Comparison of ENCODE assay signal across 10 mouse cellular contexts in the genomic region with DNA sequence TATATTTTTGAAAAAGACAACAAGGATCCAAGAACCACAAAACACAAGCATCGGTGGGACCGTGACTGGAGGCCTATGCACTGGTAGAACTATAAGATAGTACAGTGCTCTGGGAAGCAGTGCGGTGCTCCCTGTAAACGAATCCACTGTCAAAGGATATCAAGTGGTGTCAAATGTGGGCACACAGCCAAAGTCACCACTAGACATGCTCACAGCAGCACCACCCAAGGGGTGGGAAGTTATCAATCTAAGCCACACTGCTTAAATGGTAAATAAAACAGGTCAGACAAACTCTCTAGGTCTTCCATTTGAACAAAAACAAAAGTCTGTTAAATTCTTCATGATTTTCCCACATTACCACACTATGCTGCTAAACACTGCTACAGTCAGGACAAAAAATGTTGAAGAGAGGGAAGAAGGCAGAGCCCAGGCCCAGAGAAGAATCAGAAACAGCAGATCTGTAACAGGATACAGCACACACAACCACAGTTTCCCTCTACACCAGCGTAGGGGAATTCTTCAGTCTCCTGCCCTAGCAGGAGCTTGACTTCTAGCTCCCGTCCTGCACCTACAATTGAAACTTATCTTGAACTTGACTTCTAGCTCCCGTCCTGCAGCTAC. TPM values are rescaled to one million over a fixed set of nuclear protein-coding genes. Genes with fewer than 3 reads are reported as not detected.
A peak's percentile ranks its signal among the peaks of the same experiment; 100 is the strongest.
DNase-seq lines count a peak whose midpoint lies in the region; ATAC-seq and TF ChIP-seq lines count a peak whose summit lies in the region.
"Had no signal": no experiment of that assay in that cellular context is flagged by ENCODE, and none has a peak within 500 bp of the region (broad histone marks: within the 10 kb centered on the region; RNA-seq: fewer than 3 reads in every experiment).

No protein-coding gene starts in this region.

- peaks cover 25% of the 10 kb centered on the region for H3K4me1 ChIP-seq in lung, embryonic 16.5 days (replicated peaks; ENCODE audit: control insufficient read depth, insufficient read depth, low read length)
- H3K4me1 ChIP-seq in stomach, postnatal 0 days (replicated peaks; ENCODE audit: control insufficient read depth, insufficient read depth), result 0 out of 2 replicates have a peak, but pooled peaks cover 4% of the 10 kb centered on the region
- peaks cover 19% of the 10 kb centered on the region for H3K4me1 ChIP-seq in hindbrain, embryonic 10.5 days (replicated peaks)

- no peak for TF ChIP-seq CTCF in layer of hippocampus, adult 2 months (conservative IDR thresholded peaks at IDR 0.05)
- TF ChIP-seq CTCF in stomach, postnatal 0 days (IDR thresholded peaks at IDR 0.05; ENCODE audit: low read depth), result no peak

- H3K27me3 ChIP-seq in lung, embryonic 16.5 days (ENCODE audit: control insufficient read depth, insufficient read depth, low read depth, low read length), result no peaks in the 10 kb centered on the region
- no peaks in the 10 kb centered on the region for H3K27me3 ChIP-seq in stomach, postnatal 0 days (ENCODE audit: control insufficient read depth, insufficient read depth, low read length)
- no peaks in the 10 kb centered on the region for H3K27me3 ChIP-seq in hindbrain, embryonic 10.5 days (ENCODE audit: insufficient read depth, poor library complexity, severe bottlenecking)

- WGBS in lung, embryonic 16.5 days, result 54% methylated on average over 7 of the region's 7 CpGs
- 49% methylated on average over 7 of the region's 7 CpGs for WGBS in stomach, postnatal 0 days
- WGBS in hindbrain, embryonic 10.5 days, result 90% methylated on average over 7 of the region's 7 CpGs

- peak overlapping the region; percentile 28; the same call in 1 of the 2 replicates for H3K27ac ChIP-seq in layer of hippocampus, adult 2 months
- peak overlapping the region; percentile 58 for H3K27ac ChIP-seq in lung, embryonic 16.5 days (ENCODE audit: low read length)
- peak overlapping the region; percentile 59; the same call in 1 of the 2 replicates for H3K27ac ChIP-seq in stomach, postnatal 0 days (replicated peaks)
- no peak overlapping the region for H3K27ac ChIP-seq in hindbrain, embryonic 10.5 days

- H3K36me3 ChIP-seq in lung, embryonic 16.5 days (ENCODE audit: control insufficient read depth, insufficient read depth, low read length), result peaks cover 27% of the 10 kb centered on the region
- peaks cover 16% of the 10 kb centered on the region; the same call in 1 of the 2 replicates for H3K36me3 ChIP-seq in stomach, postnatal 0 days (ENCODE audit: control insufficient read depth, insufficient read depth, low read length)
- peaks cover 74% of the 10 kb centered on the region for H3K36me3 ChIP-seq in hindbrain, embryonic 10.5 days

- TF ChIP-seq EP300 in stomach, postnatal 0 days (optimal IDR thresholded peaks at IDR 0.05), result no peak

- H3K9me3 ChIP-seq in lung, embryonic 16.5 days (ENCODE audit: control insufficient read depth, low read length), result no peaks in the 10 kb centered on the region
- H3K9me3 ChIP-seq in stomach, postnatal 0 days (ENCODE audit: control insufficient read depth, low read length), result no peaks in the 10 kb centered on the region
- H3K9me3 ChIP-seq in hindbrain, embryonic 10.5 days, result no peaks in the 10 kb centered on the region

- no peak overlapping the region for H3K4me3 ChIP-seq in layer of hippocampus, adult 2 months
- no peak overlapping the region for H3K4me3 ChIP-seq in lung, embryonic 16.5 days (ENCODE audit: low read length)
- no peak overlapping the region for H3K4me3 ChIP-seq in stomach, postnatal 0 days (ENCODE audit: low read depth, low read length)
- H3K4me3 ChIP-seq in hindbrain, embryonic 10.5 days, result no peak overlapping the region
- H3K4me3 ChIP-seq: myocyte had no signal

- no peak overlapping the region for H3K4me2 ChIP-seq in lung, embryonic 16.5 days (ENCODE audit: low read depth, low read length)
- H3K4me2 ChIP-seq in stomach, postnatal 0 days (replicated peaks; ENCODE audit: low read depth), result no peak overlapping the region

- ATAC-seq in lung, embryonic 16.5 days (ENCODE audit: low read depth), result peak; percentile 60
- ATAC-seq in stomach, postnatal 0 days (ENCODE audit: low FRiP score, low TSS enrichment), result peak; percentile 57

- DNase-seq in layer of hippocampus, adult 2 months (ENCODE audit: low spot score in 2 of 2), result no peak
- no peak for DNase-seq in layer of hippocampus, adult 8-10 months (ENCODE audit: low spot score in 2 of 2)
- peak; percentile 62 for DNase-seq in heart, postnatal 4 days
- DNase-seq in stomach, postnatal 0 days (ENCODE audit: low spot score), result peak; percentile 64
- no peak for DNase-seq in hindbrain, embryonic 10.5 days (ENCODE audit: low spot score)
- no peak for DNase-seq in cerebellum, adult 18-20 months
- DNase-seq in layer of hippocampus, adult 9-11 months, result no peak
- DNase-seq: right cerebral cortex, postnatal 25 days had no signal

- no peak overlapping the region for H3K9ac ChIP-seq in lung, embryonic 16.5 days (ENCODE audit: low read length)
- H3K9ac ChIP-seq in stomach, postnatal 0 days (ENCODE audit: low read length), result no peak overlapping the region

RNA-seq across cellular contexts. Expression of gene Slc25a51, which starts 5.6 kb away (rescaled TPM):
- 100 to 1,000 TPM; 141 to 144 TPM for total RNA-seq in layer of hippocampus, adult 2 months (2021)
- 100 to 1,000 TPM; 103 to 145 (median 128) TPM for total RNA-seq in layer of hippocampus, adult 8-10 months (2022)
- 100 to 1,000 TPM; 120 to 124 TPM for total RNA-seq in heart, postnatal 4 days (2021)
- polyA plus RNA-seq in lung, embryonic 16.5 days (2015; fragmentation: Nextera tagmentation; extraction: Ambion mirVana), result 69.4 and 75.7 TPM in 2 replicates
- 39.9 and 40.5 TPM in 2 replicates for polyA plus RNA-seq in stomach, postnatal 0 days (2015; fragmentation: Nextera tagmentation; extraction: Ambion mirVana)
- 77.6 and 79.9 TPM in 2 replicates for polyA plus RNA-seq in hindbrain, embryonic 10.5 days (2016; fragmentation: Nextera tagmentation; extraction: Ambion mirVana)

Comparison
In these comparisons a context has a peak if more than half of its experiments do, and no peak if none do; other contexts are left out.
1. DNase-seq: peak in heart, postnatal 4 days (single experiment) and stomach, postnatal 0 days (single experiment); none in layer of hippocampus, adult 2 months (0 of 2), layer of hippocampus, adult 8-10 months (0 of 2), hindbrain, embryonic 10.5 days (single experiment), cerebellum, adult 18-20 months (0 of 2) and layer of hippocampus, adult 9-11 months (single experiment).